Mouse (Mus musculus): ENCODE results near the gene Cort.

- TF ChIP-seq EP300 (IDR thresholded peaks at IDR 0.05; ENCODE audit: insufficient read depth, low read depth, low read length) (no peak), POLR2A (IDR thresholded peaks at IDR 0.05; ENCODE audit: insufficient read depth, low read depth, low read length) (no peak), CTCF (IDR thresholded peaks at IDR 0.05) (no peak)
Observed at GRCm38 (mm10) chr4:149126115-149126509, 451 bp downstream of the Cort start.

All from heart, adult 2 months (tissue).